Mouse (Mus musculus) megakaryocyte-erythroid progenitor cell, adult 5-6 weeks (primary cell): ENCODE measurements at regions not wholly inside any gene's neighbourhood (a gene's known extent, or its start where the extent isn't known, plus 50 kb on each side); places are given as distances from the start of the nearest gene placed in this dataset.
"Not testable (repeated sequence)": the region's sequence is repeated elsewhere in the genome, so short reads cannot be mapped to it uniquely, and the experiment has no call there.

Experiments used
- ATAC-seq: replicated peaks from 2 replicates; pipeline ENCODE4 v1.8.0; 2016; ENCODE audit warnings: mild to moderate bottlenecking, inconsistent platforms; ENCODE audit not compliant: severe bottlenecking, poor library complexity, low FRiP score, low TSS enrichment

GRCm38 (mm10) chr8:24386462-24386861 lies 339.2 kb downstream of the Adam3 start:
- ATAC-seq, result 0 out of 2 replicates have a peak, but pooled peaks have one; percentile 52

- no peak for ATAC-seq
Measured at GRCm38 (mm10) chr8:24383963-24384435, 341.7 kb downstream of the Adam3 start.

GRCm38 (mm10) chr8:24383130-24383962 lies 342.3 kb downstream of the Adam3 start:
- ATAC-seq, result no peak

GRCm38 (mm10) chr8:24381666-24382253 lies 343.9 kb downstream of the Adam3 start:
- no peak for ATAC-seq

- no peak for ATAC-seq
Measured at GRCm38 (mm10) chr8:24378070-24378469, 347.6 kb downstream of the Adam3 start.

GRCm38 (mm10) chr8:24376846-24377245 lies 348.8 kb downstream of the Adam3 start:
- not testable (repeated sequence) for ATAC-seq

- ATAC-seq, result no peak
Measured at GRCm38 (mm10) chr8:24374503-24374902, 351.1 kb downstream of the Adam3 start.

GRCm38 (mm10) chr8:24372068-24372467 lies 353.6 kb downstream of the Adam3 start:
- no peak for ATAC-seq

GRCm38 (mm10) chr8:24366000-24366399 lies 359.7 kb downstream of the Adam3 start:
- no peak for ATAC-seq

GRCm38 (mm10) chr8:24364685-24365084 lies 361.0 kb downstream of the Adam3 start:
- ATAC-seq, result no peak

- no peak for ATAC-seq
Measured at GRCm38 (mm10) chr8:24359022-24359600, 366.5 kb downstream of the Adam3 start.

- no peak for ATAC-seq
Measured at GRCm38 (mm10) chr8:24355146-24355545, 370.5 kb downstream of the Adam3 start.

- no peak for ATAC-seq
Measured at GRCm38 (mm10) chr8:24353842-24354241, 371.8 kb downstream of the Adam3 start.

GRCm38 (mm10) chr8:24352322-24352721 lies 373.3 kb downstream of the Adam3 start:
- ATAC-seq, result no peak

- ATAC-seq, result no peak
Measured at GRCm38 (mm10) chr8:24351760-24352159, 373.9 kb downstream of the Adam3 start.

- ATAC-seq, result no peak
Measured at GRCm38 (mm10) chr8:24346390-24347113, 379.1 kb downstream of the Adam3 start.

GRCm38 (mm10) chr8:24338694-24339093 lies 387.0 kb downstream of the Adam3 start:
- no peak for ATAC-seq

GRCm38 (mm10) chr8:24337635-24338034 lies 388.0 kb downstream of the Adam3 start:
- ATAC-seq, result no peak

- no peak for ATAC-seq
Measured at GRCm38 (mm10) chr8:24335709-24336108, 389.9 kb downstream of the Adam3 start.

GRCm38 (mm10) chr8:24333705-24334104 lies 391.9 kb downstream of the Adam3 start:
- no peak for ATAC-seq
